Mouse (Mus musculus) kidney, postnatal 4 days (tissue): ENCODE measurements around the gene Cox8c.

Experiments
- DNase-seq, 2 experiments: peaks; one replicate each; pipeline ENCODE4 v3.0.0; 2021; ENCODE audit warnings: mixed read lengths in 2 of 2

Gene Cox8c

GRCm38 (mm10) chr12:102899091-102899490 lies at the start of gene Cox8c:
Gene Cox8c (plus strand): TSS chr12:102899316.
- DNase-seq = no peak

GRCm38 (mm10) chr12:102860806-102861205 lies 38.3 kb upstream of the Cox8c start:
- no peak for DNase-seq

GRCm38 (mm10) chr12:102869802-102870201 lies 29.3 kb upstream of the Cox8c start:
- no peak for DNase-seq

- no peak for DNase-seq
Observed at GRCm38 (mm10) chr12:102870527-102870926, 28.6 kb upstream of the Cox8c start.

- DNase-seq = peak; percentile 48 to 68
Observed at GRCm38 (mm10) chr12:102877301-102878030, 21.6 kb upstream of the Cox8c start.

- DNase-seq = peak; percentile 99
Observed at GRCm38 (mm10) chr12:102878031-102878823, 20.9 kb upstream of the Cox8c start, which contains the start of gene Btbd7. Gene Btbd7 (minus strand): TSS chr12:102878471.

- peak in 1 of 2 experiments; percentile 9 for DNase-seq
Observed at GRCm38 (mm10) chr12:102878901-102879300, 20.2 kb upstream of the Cox8c start.

- DNase-seq = peak; percentile 48 to 64
Observed at GRCm38 (mm10) chr12:102885735-102886134, 13.4 kb upstream of the Cox8c start.

- no peak for DNase-seq
Observed at GRCm38 (mm10) chr12:102887366-102887765, 11.8 kb upstream of the Cox8c start.

GRCm38 (mm10) chr12:102888568-102888967 lies 10.5 kb upstream of the Cox8c start:
- no peak for DNase-seq

GRCm38 (mm10) chr12:102908191-102908590 lies 9.1 kb downstream of the Cox8c start:
- no peak for DNase-seq

- DNase-seq = no peak
Observed at GRCm38 (mm10) chr12:102916073-102916472, 17.0 kb downstream of the Cox8c start.

- DNase-seq = no peak
Observed at GRCm38 (mm10) chr12:102929764-102930163, 30.6 kb downstream of the Cox8c start.

- no peak for DNase-seq
Observed at GRCm38 (mm10) chr12:102930335-102930734, 31.2 kb downstream of the Cox8c start.

GRCm38 (mm10) chr12:102930789-102931188 lies 31.7 kb downstream of the Cox8c start:
- DNase-seq = no peak

GRCm38 (mm10) chr12:102935892-102936291 lies 36.8 kb downstream of the Cox8c start:
- DNase-seq = no peak

GRCm38 (mm10) chr12:102945571-102945970 lies 46.5 kb downstream of the Cox8c start:
- DNase-seq = no peak

- DNase-seq = peak; percentile 5 to 16
Observed at GRCm38 (mm10) chr12:102947826-102948225, 48.7 kb downstream of the Cox8c start.

- peak; percentile 61 to 73 for DNase-seq
Observed at GRCm38 (mm10) chr12:102948778-102949394, 49.8 kb downstream of the Cox8c start, which contains the start of gene Unc79. Gene Unc79 (plus strand): TSS chr12:102948859.

GRCm38 (mm10) chr12:102949395-102950208 lies 50.5 kb downstream of the Cox8c start:
- peak; percentile 87 to 89 for DNase-seq
